Mouse (Mus musculus) ES-Bruce4 (cell line): ENCODE data around the gene Mia.

Experiments used
- CTCF ChIP-seq: IDR thresholded peaks from one replicate; pipeline ENCODE4 v1.8.1; 2011; ENCODE audit warnings: low read depth, low read length
- POLR2A ChIP-seq: IDR thresholded peaks from one replicate; pipeline ENCODE4 v1.8.1; 2011; ENCODE audit warnings: low read length; ENCODE audit not compliant: insufficient read depth

DNA sequence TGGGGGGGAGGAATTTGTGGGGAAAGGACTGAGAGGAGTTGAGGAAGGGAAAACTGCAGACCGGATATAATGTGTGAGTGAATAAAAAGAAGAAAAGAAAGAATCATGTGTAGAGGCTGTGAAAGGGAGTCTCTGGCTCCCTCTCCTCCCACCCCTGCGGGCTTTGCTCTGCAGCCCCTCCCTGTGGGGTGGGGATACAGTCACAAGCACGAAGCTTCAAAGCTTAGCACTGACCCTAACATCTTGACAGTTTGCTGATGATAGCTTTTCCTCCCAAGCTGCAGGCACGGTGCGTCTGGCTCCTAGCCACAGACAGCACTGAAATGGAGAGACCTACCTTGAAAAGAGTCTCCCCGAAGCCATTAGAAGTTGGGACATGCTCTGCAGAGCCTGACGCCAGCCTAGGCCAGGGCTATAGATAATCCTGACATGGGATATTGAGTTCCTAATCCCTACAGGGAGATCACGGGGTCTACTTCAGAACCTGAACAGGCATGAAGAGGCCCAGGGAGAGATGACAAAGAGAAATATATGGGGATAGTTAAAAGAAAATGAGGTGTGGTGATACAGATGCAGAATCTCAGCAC, 44.5 kb downstream of the Mia start:
- TF ChIP-seq POLR2A (no peak), CTCF (no peak)
